Mouse (Mus musculus) lung, postnatal 0 days (tissue): Measurements from ENCODE around the gene Cd180. TPM values are rescaled to one million over a fixed set of nuclear protein-coding genes. Genes with fewer than 3 reads are reported as not detected.

ENCODE experiments used
- ATAC-seq: fragments of 200-750 bp; cut with Nextera tagmentation; 2 replicates; pipeline ENCODE4 v1.8.0; 2017; ENCODE audit warnings: moderate library complexity
- DNase-seq: peaks from one replicate; pipeline ENCODE4 v3.0.0-alpha.2; 2016; ENCODE audit warnings: low spot score
- H3K27ac ChIP-seq: fragments of 300-500 bp; sonication (generic); 2 replicates; pipeline ENCODE4 v1.5.1; 2014; ENCODE audit warnings: antibody characterized with exemption, mild to moderate bottlenecking, low read length, mixed read lengths
- H3K27me3 ChIP-seq: fragments of 300-500 bp; sonication (generic); replicated peaks from 2 replicates; pipeline ENCODE4 v1.6.1; 2014; ENCODE audit warnings: low read length, mixed read lengths; ENCODE audit not compliant: insufficient read depth
- H3K36me3 ChIP-seq: fragments of 300-500 bp; sonication (generic); 2 replicates; pipeline ENCODE4 v1.6.1; 2014; ENCODE audit warnings: low read length, mixed read lengths; ENCODE audit not compliant: insufficient read depth
- H3K4me1 ChIP-seq: fragments of 300-500 bp; sonication (generic); 2 replicates; pipeline ENCODE4 v1.6.1; 2014; ENCODE audit warnings: antibody characterized with exemption, low read depth, low read length, mixed read lengths; ENCODE audit not compliant: insufficient read depth
- H3K4me2 ChIP-seq: fragments of 300-500 bp; sonication (generic); replicated peaks from 2 replicates; pipeline ENCODE4 v1.6.1; 2014; ENCODE audit warnings: low read depth, mild to moderate bottlenecking, low read length, moderate library complexity, mixed read lengths
- H3K4me3 ChIP-seq: fragments of 300-500 bp; sonication (generic); 2 replicates; pipeline ENCODE4 v1.5.1; 2014; ENCODE audit warnings: low read depth, low read length
- H3K9ac ChIP-seq: fragments of 300-500 bp; sonication (generic); replicated peaks from 2 replicates; pipeline ENCODE4 v1.6.1; 2014; ENCODE audit warnings: low read depth, mild to moderate bottlenecking
- H3K9me3 ChIP-seq: fragments of 300-500 bp; sonication (generic); 2 replicates; pipeline ENCODE4 v1.6.1; 2016; ENCODE audit warnings: low read length, mixed read lengths
- CTCF ChIP-seq: IDR thresholded peaks from 2 replicates; pipeline ENCODE4 v1.5.1; 2016; ENCODE audit warnings: antibody characterized with exemption, mild to moderate bottlenecking
- EP300 ChIP-seq: IDR thresholded peaks from 2 replicates; pipeline ENCODE4 v1.6.1; 2016; ENCODE audit warnings: antibody characterized with exemption, mild to moderate bottlenecking, control low read depth
- WGBS: fragments of 180-500 bp; shearing (Covaris S2); extraction: QIAGEN DNeasy Blood & Tissue Kit; methylation state at CpG from one replicate; pipeline ENCODE4 v1.1.7; 2014; 5-methylcytosine and 5-hydroxymethylcytosine counted together
- polyA plus RNA-seq: library from polyadenylated mRNA; unstranded; fragments of >200 nt; fragmentation: Nextera tagmentation; extraction: Ambion mirVana; gene quantifications from 2 replicates; pipeline ENCODE4 v1.2.1, GENCODE M21; 2015

The Cd180 gene
- polyA plus RNA-seq, 1 experiment from 2014 or later: 0.67 TPM

DNA sequence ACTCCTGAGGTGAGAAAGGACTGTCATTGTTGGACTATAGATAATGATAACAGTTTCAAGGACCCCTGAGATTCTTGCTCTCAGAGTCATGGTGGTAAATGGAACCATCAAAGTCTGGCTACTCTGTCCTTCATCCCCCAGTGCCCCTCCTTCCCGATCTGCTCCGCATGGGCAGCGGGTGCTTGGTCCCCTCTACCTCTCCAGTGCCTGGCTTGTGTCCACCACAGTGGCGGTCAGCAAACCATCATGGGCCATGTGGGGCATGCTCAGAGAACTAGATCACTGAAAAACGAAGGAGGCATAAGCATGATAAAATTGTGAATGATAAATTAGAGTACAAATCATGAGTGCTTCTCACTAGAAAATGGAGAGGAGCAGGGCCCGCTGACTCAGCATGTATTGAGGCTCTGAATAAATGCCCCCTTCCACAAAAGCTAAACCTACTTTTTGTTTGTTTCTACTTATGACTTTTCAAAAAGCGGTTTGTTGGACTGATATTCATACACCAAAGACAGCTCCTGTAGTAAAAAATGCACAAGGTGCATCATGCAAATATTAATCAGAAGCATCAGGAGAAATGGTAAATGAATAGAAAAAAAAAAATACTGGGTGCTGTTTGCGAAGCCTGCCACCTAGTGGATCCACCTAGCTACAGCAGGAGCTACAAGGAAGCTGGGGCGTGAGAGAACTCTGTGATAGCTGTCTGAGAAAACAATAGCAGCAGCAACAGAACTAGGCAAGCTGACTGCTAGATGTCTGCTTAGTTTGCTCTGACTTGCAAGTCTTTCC lies 51.3 kb downstream of the Cd180 start:
- H3K27ac ChIP-seq: no peak overlapping the region
- no peak overlapping the region for H3K4me2 ChIP-seq
- DNase-seq (peak; percentile 82), ATAC-seq (no peak)
- H3K36me3 ChIP-seq: peaks cover 5% of the 10 kb centered on the region
- H3K4me3 ChIP-seq: no peak overlapping the region
- WGBS: 67% methylated on average over 9 of the region's 9 CpGs
- H3K27me3 ChIP-seq: no peaks in the 10 kb centered on the region
- no peaks in the 10 kb centered on the region for H3K9me3 ChIP-seq
- TF ChIP-seq CTCF (peak; percentile 85), EP300 (no peak)
- H3K4me1 ChIP-seq: no peaks in the 10 kb centered on the region
- no peak overlapping the region for H3K9ac ChIP-seq

DNA sequence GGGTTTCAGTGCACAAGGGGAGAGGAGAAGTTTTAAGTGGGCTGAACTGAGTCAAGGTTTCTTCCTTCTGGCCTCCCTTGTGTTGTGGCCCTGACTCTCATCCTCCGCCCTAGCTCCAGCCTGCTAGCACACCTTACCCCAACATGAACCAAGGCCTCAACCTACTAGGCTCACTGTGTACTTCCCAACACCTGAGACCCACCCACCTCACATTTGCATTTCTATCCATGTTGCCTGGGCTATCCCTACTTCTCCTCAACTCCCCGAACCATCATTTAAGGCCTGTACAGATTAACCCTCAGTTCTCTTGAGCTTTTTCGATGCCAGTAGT lies 51.9 kb downstream of the Cd180 start:
- 93% methylated on average over 3 of the region's 3 CpGs for WGBS
- no peak overlapping the region for H3K27ac ChIP-seq
- ATAC-seq (no peak), DNase-seq (no peak)
- H3K4me2 ChIP-seq: no peak overlapping the region
- no peaks in the 10 kb centered on the region; the same call in 1 of the 2 replicates for H3K36me3 ChIP-seq
- no peak overlapping the region for H3K4me3 ChIP-seq
- H3K27me3 ChIP-seq: no peaks in the 10 kb centered on the region
- no peak overlapping the region for H3K9ac ChIP-seq
- no peak for TF ChIP-seq CTCF
- TF ChIP-seq EP300: no peak
- no peaks in the 10 kb centered on the region for H3K4me1 ChIP-seq
- no peaks in the 10 kb centered on the region for H3K9me3 ChIP-seq

DNA sequence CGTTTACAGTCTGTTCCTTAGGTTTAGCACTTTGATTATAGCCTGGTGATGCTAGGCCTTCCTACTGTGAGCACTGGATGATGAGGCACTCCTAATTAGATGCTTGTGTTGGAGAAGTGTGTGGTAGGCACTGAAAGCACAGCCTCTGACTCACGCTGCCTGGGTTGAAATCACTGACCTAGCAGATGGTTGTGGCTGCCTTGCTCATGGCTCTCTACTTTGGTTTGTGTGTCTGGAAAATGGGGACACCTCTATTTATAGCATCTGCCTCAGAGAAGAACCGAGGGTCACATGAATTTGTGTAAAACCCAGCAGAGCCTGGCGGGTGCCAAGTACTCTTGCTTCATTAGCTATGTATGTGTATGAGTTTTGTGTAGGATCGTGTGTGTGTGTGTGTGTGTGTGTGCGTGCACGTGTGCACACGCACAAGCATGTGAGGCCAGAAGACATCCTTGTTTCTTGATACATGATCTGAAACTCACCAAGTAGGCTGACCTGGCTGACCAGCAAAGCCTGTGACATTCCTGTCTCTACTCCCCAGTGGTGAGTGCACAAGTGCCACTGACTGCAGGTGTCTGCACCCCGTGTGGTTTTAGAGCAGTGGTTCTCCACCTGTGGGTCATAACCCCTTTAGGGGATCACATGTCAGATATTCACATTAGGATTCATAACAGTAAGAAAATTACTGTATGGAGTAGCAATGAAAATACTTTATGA lies 52.4 kb downstream of the Cd180 start:
- 0 out of 2 replicates have a peak, but pooled peaks have one; percentile 12 for ATAC-seq
- H3K4me2 ChIP-seq: no peak overlapping the region
- 83% methylated on average over 9 of the region's 9 CpGs for WGBS
- no peak overlapping the region for H3K4me3 ChIP-seq
- no peak overlapping the region for H3K9ac ChIP-seq
- peaks cover under 1% of the 10 kb centered on the region; the same call in 1 of the 2 replicates for H3K36me3 ChIP-seq
- no peaks in the 10 kb centered on the region for H3K9me3 ChIP-seq
- no peak for TF ChIP-seq EP300
- no peak for TF ChIP-seq CTCF
- no peak for DNase-seq
- H3K4me1 ChIP-seq: no peaks in the 10 kb centered on the region
- no peak overlapping the region for H3K27ac ChIP-seq
- H3K27me3 ChIP-seq: no peaks in the 10 kb centered on the region

DNA sequence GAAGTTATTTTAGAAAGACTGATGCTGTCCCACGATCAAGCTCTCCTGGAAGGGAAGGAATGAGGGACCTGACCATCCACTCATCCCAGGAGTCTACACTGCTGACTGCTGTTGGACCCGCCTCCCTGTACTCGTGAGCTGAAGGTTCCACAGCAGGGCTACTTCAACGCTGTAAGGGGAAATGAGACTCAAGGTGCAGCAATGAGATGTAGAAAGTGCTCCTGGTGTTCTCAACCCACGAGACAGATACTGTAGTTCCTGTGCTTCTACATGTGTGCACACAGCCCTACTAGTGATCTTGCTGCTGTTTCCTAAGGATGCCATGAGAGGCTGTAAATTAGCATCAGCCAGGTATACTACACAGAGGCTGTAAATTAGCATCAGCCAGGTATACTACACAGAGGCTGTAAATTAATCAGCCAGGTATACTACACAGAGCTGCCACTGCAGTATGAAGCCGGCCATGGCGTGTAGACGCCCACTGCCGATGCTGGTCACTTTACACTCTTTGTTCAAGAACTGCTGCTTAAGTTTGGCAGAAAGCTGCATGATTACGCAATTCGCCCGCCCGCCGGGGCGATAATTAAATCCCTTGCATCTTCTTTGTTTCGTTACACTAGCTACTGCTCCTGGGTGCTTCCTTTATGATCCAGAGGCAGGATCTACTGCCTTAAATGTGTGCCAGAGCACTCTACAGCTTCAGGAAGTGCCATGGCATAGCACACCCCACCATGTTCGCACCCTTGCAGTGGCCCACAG lies 53.6 kb downstream of the Cd180 start:
- no peak for TF ChIP-seq EP300
- no peak for TF ChIP-seq CTCF
- no peak overlapping the region for H3K4me3 ChIP-seq
- H3K36me3 ChIP-seq: peaks cover 8% of the 10 kb centered on the region; the same call in 1 of the 2 replicates
- H3K27ac ChIP-seq: no peak overlapping the region
- DNase-seq (peak; percentile 29), ATAC-seq (no peak)
- no peak overlapping the region for H3K4me2 ChIP-seq
- no peak overlapping the region for H3K9ac ChIP-seq
- 65% methylated on average over 17 of the region's 17 CpGs for WGBS
- H3K27me3 ChIP-seq: no peaks in the 10 kb centered on the region
- H3K4me1 ChIP-seq: no peaks in the 10 kb centered on the region
- no peaks in the 10 kb centered on the region for H3K9me3 ChIP-seq

DNA sequence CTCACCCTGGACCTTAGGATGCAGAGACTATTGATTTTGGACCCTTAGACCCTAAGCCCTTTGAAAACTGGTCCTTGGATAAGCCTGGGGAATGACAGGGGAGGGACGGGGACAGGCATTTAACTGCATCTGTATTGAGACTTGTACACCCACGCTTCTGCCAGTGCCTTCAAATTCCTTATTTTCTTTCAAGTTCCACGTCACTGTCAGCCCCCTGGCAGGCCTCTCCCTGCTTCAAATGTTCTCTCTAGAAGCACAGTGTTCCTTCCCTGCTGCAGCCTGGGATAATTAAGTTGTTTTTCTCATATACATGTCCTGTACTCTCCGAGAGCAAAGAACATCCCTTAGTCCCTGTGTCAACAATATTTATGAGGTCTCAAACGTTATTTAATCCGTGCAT lies 55.8 kb downstream of the Cd180 start:
- Histone ChIP-seq H3K4me2 (no peak overlapping the region), H3K27me3 (no peaks in the 10 kb centered on the region), H3K9me3 (no peaks in the 10 kb centered on the region), H3K27ac (no peak overlapping the region), H3K9ac (no peak overlapping the region), H3K4me1 (no peaks in the 10 kb centered on the region), H3K36me3 (peaks cover 8% of the 10 kb centered on the region; the same call in 1 of the 2 replicates), H3K4me3 (no peak overlapping the region)
- no peak for TF ChIP-seq EP300
- TF ChIP-seq CTCF: no peak
- 72% methylated on average over 6 of the region's 6 CpGs for WGBS
- no peak for ATAC-seq
- DNase-seq: no peak

DNA sequence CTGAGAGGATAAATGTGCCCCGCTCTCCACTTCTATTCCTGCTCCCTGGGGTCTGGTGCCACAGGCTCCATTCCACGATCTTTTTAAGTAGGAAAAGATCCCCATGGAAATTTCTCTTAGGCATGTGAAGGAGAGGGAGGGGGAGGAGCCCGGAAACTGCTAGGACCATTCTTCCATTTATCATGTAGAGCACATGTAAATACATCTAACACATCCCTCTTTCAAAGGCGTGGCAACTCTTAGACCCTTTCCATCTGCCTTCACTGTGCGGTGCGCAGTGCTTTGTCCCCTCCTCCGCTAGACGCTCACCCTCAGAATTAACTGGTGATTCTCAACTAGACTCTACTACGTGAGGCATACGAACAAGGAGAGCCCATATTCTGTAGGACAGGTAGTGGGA lies 56.5 kb downstream of the Cd180 start:
- H3K4me3 ChIP-seq: no peak overlapping the region
- WGBS: 83% methylated on average over 10 of the region's 10 CpGs
- TF ChIP-seq CTCF: no peak
- TF ChIP-seq EP300: no peak
- H3K4me1 ChIP-seq: no peaks in the 10 kb centered on the region
- ATAC-seq (no peak), DNase-seq (no peak)
- peaks cover 8% of the 10 kb centered on the region; the same call in 1 of the 2 replicates for H3K36me3 ChIP-seq
- no peaks in the 10 kb centered on the region for H3K27me3 ChIP-seq
- no peaks in the 10 kb centered on the region for H3K9me3 ChIP-seq
- H3K4me2 ChIP-seq: no peak overlapping the region
- H3K9ac ChIP-seq: no peak overlapping the region
- no peak overlapping the region for H3K27ac ChIP-seq
